Mouse (Mus musculus): ENCODE data around the gene Rundc3b. TPM values are rescaled to one million over a fixed set of nuclear protein-coding genes. Genes with fewer than 3 reads are reported as not detected.

Gene Rundc3b
- polyA plus RNA-seq, 1 experiment from 2014 or later: 13.3 TPM

Other genes with a start within 250 kb of the Rundc3b start
- gene Dbf4, start 200.2 kb downstream of the Rundc3b start, polyA plus RNA-seq (2014; fragmentation: Nextera tagmentation; extraction: Ambion mirVana): 79.2 and 83.7 TPM in 2 replicates
- gene Slc25a40, start 200.1 kb downstream of the Rundc3b start, polyA plus RNA-seq (2014; fragmentation: Nextera tagmentation; extraction: Ambion mirVana): 7.9 and 10.3 TPM in 2 replicates
- gene Abcb1a, start 37.1 kb upstream of the Rundc3b start, polyA plus RNA-seq (2014; fragmentation: Nextera tagmentation; extraction: Ambion mirVana): 0.94 and 1.1 TPM in 2 replicates
- 0.92 and 1.0 TPM in 2 replicates for gene Abcb1b, start 175.2 kb upstream of the Rundc3b start, polyA plus RNA-seq (2014; fragmentation: Nextera tagmentation; extraction: Ambion mirVana)

Data from midbrain, embryonic 11.5 days (tissue).